Mouse (Mus musculus): ENCODE measurements around the gene Zc3h4.

- TF ChIP-seq EP300 (IDR thresholded peaks at IDR 0.05; ENCODE audit: insufficient read depth, low read depth, low read length) (no peak), CTCF (IDR thresholded peaks at IDR 0.05) (no peak), POLR2A (IDR thresholded peaks at IDR 0.05; ENCODE audit: insufficient read depth, low read depth, low read length) (no peak)
Observed at GRCm38 (mm10) chr7:16412930-16413329, 12.2 kb downstream of the Zc3h4 start.
